Mouse (Mus musculus) forebrain, embryonic 14.5 days (tissue): Measurements from ENCODE around the gene Fam234b. TPM values are rescaled to one million over a fixed set of nuclear protein-coding genes. Genes with fewer than 3 reads are reported as not detected.

Source experiments
- ATAC-seq: fragments of 200-750 bp; cut with Nextera tagmentation; 2 replicates; pipeline ENCODE4 v1.8.0; 2017; ENCODE audit warnings: mild to moderate bottlenecking, moderate library complexity
- DNase-seq: peaks from one replicate; pipeline ENCODE4 v3.0.0-alpha.2; 2015; ENCODE audit warnings: low spot score
- H3K27ac ChIP-seq: fragments of 300-500 bp; sonication (generic); 2 replicates; pipeline ENCODE4 v1.5.1; 2014; ENCODE audit warnings: low read depth, mild to moderate bottlenecking, control low read depth, low read length, moderate library complexity
- H3K27me3 ChIP-seq: fragments of 300-500 bp; sonication (generic); replicated peaks from 2 replicates; pipeline ENCODE4 v1.6.1; 2014; ENCODE audit warnings: low read length, control low read depth, mixed read lengths; ENCODE audit not compliant: control insufficient read depth, insufficient read depth
- H3K36me3 ChIP-seq: fragments of 300-500 bp; sonication (generic); 2 replicates; pipeline ENCODE4 v1.6.1; 2014; ENCODE audit warnings: low read length, control low read depth; ENCODE audit not compliant: control insufficient read depth, insufficient read depth
- H3K4me1 ChIP-seq: fragments of 300-500 bp; sonication (generic); 2 replicates; pipeline ENCODE4 v1.6.1; 2014; ENCODE audit warnings: antibody characterized with exemption, low read length, control low read depth; ENCODE audit not compliant: control insufficient read depth, insufficient read depth
- H3K4me2 ChIP-seq: fragments of 300-500 bp; sonication (generic); 2 replicates; pipeline ENCODE4 v1.6.1; 2014; ENCODE audit warnings: mild to moderate bottlenecking, control low read depth, low read length
- H3K4me3 ChIP-seq: fragments of 300-500 bp; sonication (generic); 2 replicates; pipeline ENCODE4 v1.5.1; 2014; ENCODE audit warnings: low read depth, low read length, control low read depth
- H3K9ac ChIP-seq: fragments of 300-500 bp; sonication (generic); 2 replicates; pipeline ENCODE4 v1.6.1; 2014; ENCODE audit warnings: mild to moderate bottlenecking, low read length, control low read depth, moderate library complexity
- H3K9me3 ChIP-seq: fragments of 300-500 bp; sonication (generic); replicated peaks from 2 replicates; pipeline ENCODE4 v1.6.1; 2016; ENCODE audit warnings: low read length, control low read depth, mixed read lengths; ENCODE audit not compliant: control insufficient read depth
- WGBS: fragments of 180-500 bp; shearing (Covaris S2); extraction: QIAGEN DNeasy Blood & Tissue Kit; methylation state at CpG from one replicate; pipeline ENCODE4 v1.1.7; 2014; 5-methylcytosine and 5-hydroxymethylcytosine counted together
- polyA plus RNA-seq: library from polyadenylated mRNA; unstranded; fragments of >200 nt; fragmentation: Nextera tagmentation; extraction: Ambion mirVana; gene quantifications from 2 replicates; pipeline ENCODE4 v1.2.1, GENCODE M21; 2014

Fam234b gene
- polyA plus RNA-seq, result 75.5 and 95.1 TPM in 2 replicates

DNA sequence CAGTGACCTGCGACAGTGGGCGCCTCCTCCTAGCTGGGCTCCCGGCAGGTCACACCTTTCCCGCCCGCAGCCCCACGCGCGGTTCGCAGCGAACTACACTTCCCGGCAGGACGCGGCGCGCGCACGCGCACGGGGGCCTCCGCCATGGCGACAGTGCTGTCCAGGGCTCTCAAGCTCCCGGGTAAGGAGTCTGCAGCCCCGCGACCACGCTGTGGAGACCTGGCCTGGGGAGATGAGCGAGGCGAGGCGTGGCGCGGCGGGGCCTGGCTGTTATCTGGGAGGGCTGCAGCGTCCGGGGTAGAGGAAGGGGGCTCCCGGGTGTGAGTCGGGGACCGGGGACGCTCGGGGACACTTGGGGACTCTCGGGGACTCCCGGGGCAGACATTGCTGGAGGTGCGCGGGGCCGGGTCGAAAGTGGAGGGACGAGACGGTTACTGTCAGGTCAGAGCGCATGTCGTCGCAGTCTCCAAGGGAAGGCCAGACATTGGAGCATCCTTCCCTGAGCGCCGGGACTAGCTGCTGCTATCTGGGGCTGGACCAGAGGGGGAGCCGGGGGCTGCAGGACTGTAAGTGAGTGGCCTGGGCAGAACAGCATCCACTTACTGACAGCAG is at the start of gene Fam234b, which contains the start of gene Hebp1:
Gene Fam234b, plus strand, starts transcription at position 57 of the 612 bp plus-strand sequence.
Gene Hebp1, minus strand, starts transcription at position 102 of the 612 bp plus-strand sequence.
- DNase-seq (peak; percentile 84), ATAC-seq (peak; percentile 94)
- peak within 1 kb of the TSS; percentile 88 for H3K4me2 ChIP-seq
- peak within 1 kb of the TSS; percentile 90 for H3K9ac ChIP-seq
- H3K27me3 ChIP-seq, result no peaks in the 10 kb centered on the region
- H3K27ac ChIP-seq, result peak within 1 kb of the TSS; percentile 55; the same call in 1 of the 2 replicates
- peak within 1 kb of the TSS; percentile 86 for H3K4me3 ChIP-seq
- H3K36me3 ChIP-seq, result no peaks in the 10 kb centered on the region
- H3K9me3 ChIP-seq, result no peaks in the 10 kb centered on the region
- 1% methylated on average over 49 of the region's 52 CpGs for WGBS
- H3K4me1 ChIP-seq, result peaks cover 17% of the 10 kb centered on the region

DNA sequence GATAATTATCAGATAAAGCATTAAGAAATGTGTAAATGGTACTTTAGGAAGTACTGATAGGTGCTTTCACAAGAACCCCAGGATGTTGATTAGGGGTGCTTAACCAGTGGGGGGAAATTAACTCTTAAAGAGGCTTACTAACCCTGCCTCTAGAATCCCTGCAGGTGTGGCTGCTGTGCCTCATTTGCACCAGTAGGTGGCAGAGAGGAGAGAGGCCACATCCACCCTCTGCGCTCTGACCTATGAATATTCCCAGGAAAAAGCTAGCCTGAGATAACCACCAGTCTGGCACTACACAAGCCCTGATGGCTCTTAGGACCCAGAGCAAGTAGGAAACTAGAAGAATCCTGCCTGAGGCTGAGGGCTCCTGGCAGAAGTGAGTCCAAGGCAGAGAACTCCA is 49.3 kb upstream of the Fam234b start:
- H3K4me3 ChIP-seq, result no peak overlapping the region
- DNase-seq (no peak), ATAC-seq (no peak)
- H3K36me3 ChIP-seq, result no peaks in the 10 kb centered on the region
- no peak overlapping the region for H3K4me2 ChIP-seq
- WGBS, result 38% methylated on average over 1 of the region's 1 CpGs
- H3K27me3 ChIP-seq, result no peaks in the 10 kb centered on the region
- no peaks in the 10 kb centered on the region for H3K4me1 ChIP-seq
- no peaks in the 10 kb centered on the region for H3K9me3 ChIP-seq
- no peak overlapping the region for H3K27ac ChIP-seq
- no peak overlapping the region for H3K9ac ChIP-seq

GRCm38 (mm10) chr6:135149175-135149574 is 48.6 kb upstream of the Fam234b start:
- H3K36me3 ChIP-seq, result no peaks in the 10 kb centered on the region
- no peak overlapping the region for H3K9ac ChIP-seq
- no peaks in the 10 kb centered on the region for H3K27me3 ChIP-seq
- no peaks in the 10 kb centered on the region for H3K9me3 ChIP-seq
- no peaks in the 10 kb centered on the region for H3K4me1 ChIP-seq
- ATAC-seq (no peak), DNase-seq (no peak)
- no peak overlapping the region for H3K27ac ChIP-seq
- no peak overlapping the region for H3K4me2 ChIP-seq
- WGBS, result 74% methylated on average over 4 of the region's 4 CpGs
- H3K4me3 ChIP-seq, result no peak overlapping the region

DNA sequence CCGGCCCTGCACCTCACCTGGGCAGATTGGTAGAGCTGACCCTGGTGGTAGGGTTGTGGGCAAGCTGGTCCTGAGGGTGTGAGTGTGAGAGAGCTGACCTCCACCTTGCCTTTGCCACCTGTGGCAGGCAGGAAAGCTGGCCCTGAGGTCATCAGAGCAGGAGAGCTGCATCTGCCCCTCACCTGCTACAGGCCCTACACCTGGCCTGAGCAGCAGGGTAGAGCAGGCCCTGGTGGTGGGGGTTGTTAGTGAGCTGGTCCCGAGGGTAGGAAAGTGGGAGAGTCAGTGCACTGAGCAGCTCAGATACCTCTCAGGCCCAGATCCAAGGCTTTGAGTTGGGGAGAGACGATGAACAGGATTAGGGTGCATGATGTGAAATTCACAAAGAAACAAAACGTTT is 48.1 kb upstream of the Fam234b start:
- H3K4me2 ChIP-seq, result no peak overlapping the region
- H3K27ac ChIP-seq, result no peak overlapping the region
- H3K4me3 ChIP-seq, result no peak overlapping the region
- no peaks in the 10 kb centered on the region for H3K9me3 ChIP-seq
- H3K36me3 ChIP-seq, result no peaks in the 10 kb centered on the region
- no peak for ATAC-seq
- H3K9ac ChIP-seq, result no peak overlapping the region
- 78% methylated on average over 4 of the region's 4 CpGs for WGBS
- no peak for DNase-seq
- H3K4me1 ChIP-seq, result no peaks in the 10 kb centered on the region
- no peaks in the 10 kb centered on the region for H3K27me3 ChIP-seq

- DNase-seq (peak; percentile 42), ATAC-seq (no peak)
- WGBS, result 44% methylated on average over 5 of the region's 5 CpGs
- H3K9me3 ChIP-seq, result no peaks in the 10 kb centered on the region
- H3K36me3 ChIP-seq, result no peaks in the 10 kb centered on the region
- H3K27me3 ChIP-seq, result no peaks in the 10 kb centered on the region
- H3K27ac ChIP-seq, result no peak overlapping the region
- no peak overlapping the region for H3K4me2 ChIP-seq
- no peak overlapping the region for H3K9ac ChIP-seq
- H3K4me3 ChIP-seq, result no peak overlapping the region
- H3K4me1 ChIP-seq, result no peaks in the 10 kb centered on the region
These were observed 47.5 kb upstream of the Fam234b start for GRCm38 (mm10) chr6:135150311-135150710.

DNA sequence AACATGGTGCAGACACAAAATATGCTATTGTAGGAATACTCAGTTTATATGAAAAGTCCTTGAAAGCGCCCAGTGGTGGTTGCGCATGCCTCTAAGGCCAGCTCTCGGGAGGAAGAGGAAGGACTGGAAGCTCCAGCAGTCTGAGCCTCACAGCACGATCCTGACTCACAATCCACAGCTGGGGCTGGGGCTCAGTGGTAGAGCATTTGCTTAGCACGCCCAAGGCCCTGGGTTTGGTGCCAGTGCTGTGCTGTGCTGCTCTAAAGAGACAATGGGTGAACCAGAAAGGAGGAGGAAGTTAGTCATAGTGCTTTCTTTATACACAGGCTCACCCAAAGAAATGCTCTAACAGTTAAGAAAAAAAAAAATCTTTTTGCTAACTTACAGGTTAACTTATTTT is 44.1 kb upstream of the Fam234b start:
- Histone ChIP-seq H3K4me1 (no peaks in the 10 kb centered on the region), H3K27me3 (no peaks in the 10 kb centered on the region), H3K4me3 (no peak overlapping the region), H3K9ac (no peak overlapping the region), H3K27ac (no peak overlapping the region), H3K36me3 (no peaks in the 10 kb centered on the region), H3K4me2 (no peak overlapping the region), H3K9me3 (no peaks in the 10 kb centered on the region)
- ATAC-seq (no peak), DNase-seq (no peak)
- 84% methylated on average over 5 of the region's 5 CpGs for WGBS

GRCm38 (mm10) chr6:135156597-135156996 is 41.2 kb upstream of the Fam234b start:
- no peak overlapping the region for H3K4me3 ChIP-seq
- H3K9ac ChIP-seq, result no peak overlapping the region
- H3K27ac ChIP-seq, result no peak overlapping the region
- H3K27me3 ChIP-seq, result no peaks in the 10 kb centered on the region
- DNase-seq, result no peak
- H3K4me2 ChIP-seq, result no peak overlapping the region
- H3K9me3 ChIP-seq, result no peaks in the 10 kb centered on the region
- no peak for ATAC-seq
- no peaks in the 10 kb centered on the region for H3K36me3 ChIP-seq
- no peaks in the 10 kb centered on the region for H3K4me1 ChIP-seq
- WGBS, result 79% methylated on average over 8 of the region's 8 CpGs

DNA sequence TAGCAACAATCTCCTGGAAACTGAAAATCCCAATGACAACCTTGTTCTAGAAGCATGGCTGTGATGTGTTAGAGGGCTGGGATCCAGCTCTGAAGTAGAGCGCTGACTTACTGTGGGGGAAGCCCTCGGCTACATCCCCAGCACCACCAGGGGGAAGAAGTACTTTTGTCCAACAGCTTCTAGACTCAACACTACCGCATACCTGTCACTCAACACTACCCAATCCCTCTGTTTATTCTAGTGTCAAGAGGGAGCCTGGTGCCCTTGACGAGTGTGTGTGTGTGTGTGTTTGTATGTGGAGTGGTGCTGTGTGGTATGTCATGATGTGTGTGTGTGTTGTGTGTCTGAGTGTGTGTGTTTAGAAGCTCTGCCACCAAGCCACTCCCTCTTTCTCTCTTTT is 40.3 kb upstream of the Fam234b start:
- WGBS, result 78% methylated on average over 4 of the region's 4 CpGs

DNA sequence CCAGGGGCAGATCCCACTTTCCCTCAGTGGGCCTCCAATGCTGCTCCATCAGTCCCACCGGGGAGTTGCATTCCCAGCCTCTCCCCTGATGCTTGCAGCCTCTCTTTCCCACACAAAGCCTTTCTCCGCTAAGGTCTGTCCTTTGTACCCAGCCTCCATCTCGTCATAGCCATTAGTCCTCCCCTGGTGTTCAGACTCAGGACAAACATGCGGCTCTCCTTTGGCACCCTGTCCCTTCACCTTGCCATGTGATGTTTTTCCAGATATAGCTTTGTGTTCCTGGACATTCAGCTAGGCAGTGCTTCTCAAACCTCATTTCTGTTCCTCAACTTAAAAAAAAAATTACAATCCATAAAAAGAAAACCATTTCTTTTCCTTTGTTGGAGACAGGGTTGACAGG is 39.3 kb upstream of the Fam234b start:
- DNase-seq (no peak), ATAC-seq (no peak)
- Histone ChIP-seq H3K36me3 (no peaks in the 10 kb centered on the region), H3K27ac (no peak overlapping the region), H3K27me3 (no peaks in the 10 kb centered on the region), H3K9ac (no peak overlapping the region), H3K4me2 (no peak overlapping the region), H3K9me3 (no peaks in the 10 kb centered on the region), H3K4me1 (no peaks in the 10 kb centered on the region), H3K4me3 (no peak overlapping the region)
- WGBS, result 32% methylated on average over 4 of the region's 4 CpGs

More for the DNA sequence above, 40.3 kb upstream of the Fam234b start:
- Histone ChIP-seq H3K27me3 (no peaks in the 10 kb centered on the region), H3K4me2 (no peak overlapping the region), H3K4me3 (no peak overlapping the region), H3K9ac (no peak overlapping the region), H3K36me3 (no peaks in the 10 kb centered on the region), H3K9me3 (no peaks in the 10 kb centered on the region), H3K4me1 (no peaks in the 10 kb centered on the region), H3K27ac (no peak overlapping the region)
- DNase-seq (no peak), ATAC-seq (no peak)
